Mouse (Mus musculus) bone marrow, adult 2 months (tissue): ENCODE measurements around the gene Arap2. TPM values are rescaled to one million over a fixed set of nuclear protein-coding genes. Genes with fewer than 3 reads are reported as not detected.
"Not testable (repeated sequence)": the region's sequence is repeated elsewhere in the genome, so short reads cannot be mapped to it uniquely, and the experiment has no call there.

Source experiments
- H3K27ac ChIP-seq: fragments of 200-500 bp; 2 replicates; pipeline ENCODE4 v1.5.1; 2012; ENCODE audit warnings: low read depth, mild to moderate bottlenecking, control low read depth, inconsistent platforms, low read length; ENCODE audit not compliant: control insufficient read depth, poor library complexity, insufficient read depth
- H3K4me1 ChIP-seq: fragments of 200-500 bp; 2 replicates; pipeline ENCODE4 v1.6.1; 2011; ENCODE audit warnings: low read length; ENCODE audit not compliant: control insufficient read depth, insufficient read depth
- H3K4me3 ChIP-seq: fragments of 200-500 bp; replicated peaks from 2 replicates; pipeline ENCODE3; 2011; ENCODE audit warnings: mild to moderate bottlenecking, low read depth, low read length, control low read depth; ENCODE audit not compliant: control insufficient read depth
- CTCF ChIP-seq: fragments of 200-500 bp; IDR thresholded peaks from 2 replicates; pipeline ENCODE4 v1.5.1; 2011; ENCODE audit warnings: low read length, control low read depth; ENCODE audit not compliant: control insufficient read depth, insufficient read depth
- POLR2A ChIP-seq: fragments of 200-500 bp; IDR thresholded peaks from 2 replicates; pipeline ENCODE4 v1.6.1; 2011; ENCODE audit warnings: low read depth, mild to moderate bottlenecking, control low read depth, low read length, borderline replicate concordance; ENCODE audit not compliant: control insufficient read depth
- WGBS: fragments of 180-500 bp; shearing (Covaris S2); methylation state at CpG from one replicate; pipeline ENCODE4 v1.1.7; 2018; 5-methylcytosine and 5-hydroxymethylcytosine counted together
- polyA plus RNA-seq: library from polyadenylated mRNA; stranded (reverse); fragments of >200 nt; gene quantifications from 2 replicates; pipeline ENCODE4 v1.2.4, GENCODE M21; 2011; ENCODE audit warnings: low replicate concordance; ENCODE audit not compliant: missing spikeins, insufficient read depth, insufficient read length

Arap2 gene
- polyA plus RNA-seq, 1 experiment = 6.0 TPM

DNA sequence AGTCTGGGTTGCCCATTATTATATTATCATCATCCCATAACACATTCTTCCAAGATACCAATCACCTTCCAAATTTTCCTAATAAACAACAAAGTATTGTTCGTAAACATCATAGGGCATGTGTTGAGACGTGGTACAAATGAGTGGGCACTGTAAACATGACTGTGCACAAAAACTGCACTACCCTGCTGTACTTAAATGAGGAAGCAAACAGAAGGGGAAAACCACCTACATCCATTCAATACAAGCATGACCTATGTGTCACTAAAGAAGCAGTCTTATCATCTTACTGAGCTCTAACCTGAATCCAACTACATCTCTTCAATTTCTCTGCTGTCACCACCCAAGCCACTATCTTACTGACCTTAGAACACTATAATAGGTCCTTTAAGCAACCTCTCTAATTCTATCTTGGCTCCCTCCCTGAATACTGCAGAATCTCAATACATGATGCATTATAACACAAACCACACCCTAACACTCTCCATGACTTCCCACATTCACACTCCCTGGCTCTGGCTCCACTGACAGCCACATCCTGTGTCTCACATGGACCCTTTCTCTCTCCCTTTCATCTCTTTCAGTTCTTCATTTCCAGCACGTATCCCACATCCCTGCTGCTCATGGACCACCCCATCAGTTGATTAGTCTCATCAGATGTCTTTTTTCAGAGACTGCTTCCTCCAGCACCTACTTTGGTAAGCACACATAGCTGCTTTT is 10.0 kb downstream of the Arap2 start:
- WGBS = 52% methylated on average over 3 of the region's 3 CpGs
- TF ChIP-seq CTCF (no peak), POLR2A (no peak)
- Histone ChIP-seq H3K27ac (no peak overlapping the region), H3K4me3 (no peak overlapping the region), H3K4me1 (peaks cover 1% of the 10 kb centered on the region; the same call in 1 of the 2 replicates)

DNA sequence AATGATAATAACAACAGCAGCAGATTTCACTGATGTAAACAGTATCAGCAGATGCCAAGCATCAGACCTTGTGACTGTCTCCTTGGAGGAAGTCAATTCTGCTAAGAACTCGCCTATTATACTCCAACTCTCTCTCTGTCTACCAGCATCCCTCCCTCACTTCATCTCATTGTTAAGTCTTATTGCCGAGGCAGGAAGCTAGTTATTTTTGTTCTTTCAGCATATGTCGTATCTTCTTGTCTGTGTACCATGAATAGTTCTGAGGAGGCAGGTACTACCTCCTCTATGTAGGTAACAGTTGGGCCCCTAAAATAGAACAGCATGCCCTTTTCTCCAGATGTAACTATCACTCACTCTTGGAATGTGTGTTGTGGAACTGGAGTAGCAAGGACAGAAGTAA is 13.0 kb downstream of the Arap2 start:
- H3K4me1 ChIP-seq = peaks cover 1% of the 10 kb centered on the region; the same call in 1 of the 2 replicates
- 44% methylated on average over 3 of the region's 3 CpGs for WGBS
- H3K4me3 ChIP-seq = no peak overlapping the region
- no peak overlapping the region for H3K27ac ChIP-seq
- TF ChIP-seq POLR2A (no peak), CTCF (no peak)

DNA sequence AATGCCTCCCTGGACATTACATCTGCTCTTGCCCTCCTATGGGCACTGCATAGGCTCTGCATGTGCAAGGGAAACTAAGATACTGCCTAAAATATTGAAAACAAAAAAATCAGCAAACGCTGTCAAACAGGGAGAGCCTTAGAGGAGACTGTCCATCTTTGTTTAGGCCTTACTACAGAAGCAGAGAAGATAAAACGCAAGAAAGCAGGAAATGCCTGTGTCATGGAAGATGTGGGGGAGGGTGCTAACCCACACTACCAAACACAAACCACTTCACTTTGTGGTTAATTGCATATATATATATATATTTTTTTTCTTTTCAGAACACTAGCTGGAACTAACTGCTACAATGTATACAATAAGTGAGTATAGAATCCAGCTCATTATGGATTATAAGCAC is 14.3 kb downstream of the Arap2 start:
- Histone ChIP-seq H3K4me3 (no peak overlapping the region), H3K4me1 (peaks cover 1% of the 10 kb centered on the region; the same call in 1 of the 2 replicates), H3K27ac (no peak overlapping the region)
- WGBS = 19% methylated on average over 2 of the region's 2 CpGs
- no peak for TF ChIP-seq CTCF
- no peak for TF ChIP-seq POLR2A

DNA sequence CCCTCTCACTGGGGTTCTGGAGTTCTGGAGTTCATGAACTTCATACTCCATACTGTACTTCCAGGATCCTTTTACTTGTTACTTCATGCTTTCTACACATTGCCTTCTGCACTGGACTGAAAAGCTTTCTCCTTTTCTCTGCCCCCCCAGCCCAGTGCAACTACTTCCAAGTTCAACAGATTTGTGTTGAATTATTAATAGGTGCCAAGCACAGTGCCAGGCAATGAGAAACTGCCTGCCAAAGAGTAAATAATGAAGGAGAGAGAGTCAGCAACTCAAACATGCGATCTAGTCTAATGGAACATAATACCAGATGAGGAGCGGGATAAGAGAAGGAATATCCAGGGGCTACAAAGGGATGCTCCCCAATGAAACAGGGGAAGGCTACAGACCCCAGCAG is 17.8 kb downstream of the Arap2 start:
- TF ChIP-seq POLR2A = no peak
- TF ChIP-seq CTCF = no peak
- Histone ChIP-seq H3K4me3 (no peak overlapping the region), H3K4me1 (no peaks in the 10 kb centered on the region), H3K27ac (no peak overlapping the region)
- 86% methylated on average over 2 of the region's 2 CpGs for WGBS

DNA sequence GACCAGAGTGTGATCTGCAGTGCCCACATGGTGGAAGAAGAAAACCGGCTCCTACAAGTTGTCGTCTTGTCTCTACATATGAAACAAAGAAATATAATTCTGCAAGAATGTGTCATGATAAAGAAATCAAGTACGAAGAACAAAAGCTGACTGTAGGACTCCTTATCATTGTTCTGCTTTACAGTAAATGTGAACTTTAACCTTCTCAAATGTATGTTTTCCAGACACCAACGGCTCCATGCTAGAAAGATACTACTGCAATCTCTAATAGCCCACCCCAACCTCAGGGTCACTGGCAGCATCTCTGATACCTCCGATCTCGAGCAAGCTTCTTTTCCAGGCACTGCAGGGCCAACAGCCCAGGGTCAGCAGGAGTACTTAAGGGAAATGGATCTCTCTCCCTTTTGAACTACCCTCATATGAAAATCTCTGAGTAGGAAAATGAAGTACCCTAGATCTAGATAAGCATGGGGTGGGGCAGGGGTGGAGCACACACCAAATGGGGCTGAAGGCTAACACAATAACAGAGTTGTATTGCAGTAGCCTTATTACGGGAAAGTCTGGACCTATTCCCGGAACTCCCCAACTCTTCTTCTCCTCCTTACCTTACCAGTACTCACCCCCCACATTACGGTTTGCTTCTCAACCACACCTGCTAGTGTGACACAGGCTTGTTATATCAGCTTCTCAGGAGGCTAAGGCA is 22.6 kb downstream of the Arap2 start:
- 81% methylated on average over 9 of the region's 9 CpGs for WGBS
- H3K4me1 ChIP-seq = no peaks in the 10 kb centered on the region
- no peak for TF ChIP-seq CTCF
- no peak for TF ChIP-seq POLR2A
- H3K27ac ChIP-seq = no peak overlapping the region
- no peak overlapping the region for H3K4me3 ChIP-seq

DNA sequence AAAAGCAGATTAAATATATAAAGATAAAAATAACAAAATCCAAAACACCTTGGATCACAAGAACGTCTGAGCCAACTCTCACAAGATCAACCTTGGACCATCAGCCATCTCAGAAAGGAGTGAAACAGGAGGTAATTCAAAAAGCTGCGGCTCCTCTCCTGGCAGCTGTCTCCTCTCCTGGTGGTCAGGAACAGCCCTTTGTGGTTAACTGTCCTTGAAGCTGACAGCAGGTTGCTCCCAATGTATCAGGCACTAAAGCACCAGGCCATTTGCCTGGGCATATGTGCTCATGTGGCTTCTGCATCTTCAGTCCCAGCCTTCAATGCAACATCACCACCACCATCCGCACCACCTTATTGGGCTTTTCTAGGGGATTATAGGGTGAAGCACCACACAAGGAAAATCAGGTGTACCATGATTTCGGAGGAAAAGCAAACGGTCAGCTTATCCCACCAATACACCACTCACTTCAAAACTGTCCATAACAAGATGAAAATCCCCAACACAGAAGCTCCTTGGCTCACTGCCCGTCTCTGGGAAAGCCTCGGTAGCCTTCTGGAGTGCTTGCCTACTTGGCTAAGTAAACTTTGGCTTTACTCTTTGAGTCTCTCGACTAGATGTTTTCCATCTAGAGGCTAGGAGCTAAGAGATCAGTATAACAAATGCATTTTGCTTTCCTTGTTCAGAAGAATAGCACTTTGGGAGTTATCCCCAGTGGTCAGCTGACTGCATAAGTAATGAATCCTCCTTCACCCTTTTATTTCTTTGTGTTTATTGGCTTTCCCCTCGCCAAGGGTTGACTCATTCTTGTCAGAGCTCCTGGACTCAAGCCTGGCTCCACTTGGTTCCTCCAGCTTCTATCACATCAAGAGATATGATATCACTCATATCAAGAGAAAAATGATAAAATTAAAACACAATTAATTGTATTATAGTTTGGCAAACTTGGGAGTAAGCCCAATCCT is 26.2 kb downstream of the Arap2 start:
- Histone ChIP-seq H3K4me3 (no peak overlapping the region), H3K4me1 (no peaks in the 10 kb centered on the region), H3K27ac (no peak overlapping the region)
- 78% methylated on average over 9 of the region's 9 CpGs for WGBS
- TF ChIP-seq POLR2A = no peak
- TF ChIP-seq CTCF = no peak

DNA sequence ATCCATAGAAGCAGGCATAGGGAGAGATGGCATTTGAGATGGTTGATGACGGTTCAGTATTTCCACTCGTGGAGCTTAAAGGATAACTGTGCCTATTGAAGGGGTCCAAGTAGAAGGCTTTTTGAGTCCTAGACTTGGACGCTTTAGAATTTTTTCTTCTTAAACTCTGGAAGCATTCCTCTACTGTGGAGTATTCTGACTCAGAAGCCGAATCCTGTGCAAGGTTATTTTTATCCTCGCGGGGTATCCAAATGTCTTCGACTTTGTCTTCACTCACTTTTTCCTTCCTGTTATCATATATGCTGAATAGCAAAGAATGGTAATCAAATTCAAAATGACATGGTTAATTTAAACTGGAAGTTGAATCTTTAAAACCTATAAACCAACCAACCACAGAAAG is 35.4 kb downstream of the Arap2 start:
- not testable (repeated sequence) for H3K4me3 ChIP-seq, H3K4me1 ChIP-seq, H3K27ac ChIP-seq
- WGBS = 88% methylated on average over 7 of the region's 7 CpGs

DNA sequence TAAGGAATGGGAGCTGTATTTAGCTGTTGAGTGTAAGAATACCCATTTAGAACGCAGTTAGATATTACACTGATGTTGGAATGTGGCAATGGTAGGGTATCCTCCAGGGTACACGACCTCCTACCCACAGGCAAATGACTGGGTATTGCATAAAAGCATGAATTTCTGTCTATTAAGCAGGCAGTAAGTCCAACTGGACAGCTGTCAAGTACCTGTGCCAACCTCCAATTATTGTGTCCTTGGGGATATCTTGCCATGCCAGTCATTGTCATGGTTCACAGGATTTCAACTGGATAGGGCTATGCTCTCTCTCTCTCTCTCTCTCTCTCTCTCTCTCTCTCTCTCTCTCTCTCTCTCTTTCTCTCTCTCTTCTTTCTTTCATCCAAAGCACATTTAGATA is 40.4 kb downstream of the Arap2 start:
- 74% methylated on average over 2 of the region's 2 CpGs for WGBS
- H3K27ac ChIP-seq = no peak overlapping the region
- H3K4me3 ChIP-seq = no peak overlapping the region
- TF ChIP-seq CTCF = no peak
- TF ChIP-seq POLR2A = no peak
- H3K4me1 ChIP-seq = no peaks in the 10 kb centered on the region
